Mouse (Mus musculus): Measurements from ENCODE around the gene Prc1. TPM values are rescaled to one million over a fixed set of nuclear protein-coding genes. Genes with fewer than 3 reads are reported as not detected.

Prc1 gene
- total RNA-seq, 2 experiments from 2014 or later = 2.4 to 4.9 TPM

Other genes with a start within 250 kb of the Prc1 start
- 10 to 100 TPM; 70.9 to 75.8 TPM for gene Idh2, start 179.1 kb upstream of the Prc1 start, total RNA-seq (2021)
- 10 to 100 TPM; 25.2 to 25.7 TPM for gene Sema4b, start 107.6 kb upstream of the Prc1 start, total RNA-seq (2021)
- gene Cib1, start 61.6 kb upstream of the Prc1 start, total RNA-seq (2021) = 10 to 100 TPM; 28.1 to 28.8 TPM
- 1 to 10 TPM; 6.3 to 6.4 TPM for gene Gdpgp1, start 61.6 kb upstream of the Prc1 start, total RNA-seq (2021)
- 1 to 10 TPM in 1 of 2 experiments, under 1 TPM in 1; 0.95 to 1.6 TPM for gene Ttll13, start 48.1 kb upstream of the Prc1 start, total RNA-seq (2021)
- 10 to 100 TPM; 38.9 to 39.3 TPM for gene Ngrn, start 33.2 kb upstream of the Prc1 start, total RNA-seq (2021)
- 10 to 100 TPM; 21.4 TPM for gene Vps33b, start 24.8 kb upstream of the Prc1 start, total RNA-seq (2021)
- 10 to 100 TPM; 14.5 to 15.4 TPM for gene Rccd1, start 30.0 kb downstream of the Prc1 start, total RNA-seq (2021)
- 10 to 100 TPM; 40.6 to 47.9 TPM for gene Unc45a, start 46.6 kb downstream of the Prc1 start, total RNA-seq (2021)
- 10 to 100 TPM; 45.8 to 46.3 TPM for gene Hddc3, start 48.7 kb downstream of the Prc1 start, total RNA-seq (2021)
- 100 to 1,000 TPM; 124 to 139 TPM for gene Man2a2, start 76.9 kb downstream of the Prc1 start, total RNA-seq (2021)
- 1 to 10 TPM; 5.6 to 9.9 TPM for gene Fes, start 93.5 kb downstream of the Prc1 start, total RNA-seq (2021)
- 10 to 100 TPM; 48.7 to 50.3 TPM for gene Furin, start 111.0 kb downstream of the Prc1 start, total RNA-seq (2021)
- gene Blm, start 240.7 kb downstream of the Prc1 start, total RNA-seq (2021) = 1 to 10 TPM; 4.6 to 6.3 TPM